Mouse (Mus musculus) Muller cell, postnatal 12 days (primary cell): ENCODE measurements at regions not wholly inside any gene's neighbourhood (a gene's known extent, or its start where the extent isn't known, plus 50 kb on each side); places are given as distances from the start of the nearest gene placed in this dataset.

Experiments
- DNase-seq: peaks from one replicate; pipeline ENCODE4 v3.0.0-alpha.2; 2015; ENCODE audit errors: inconsistent ontology term

- no peak for DNase-seq
Measured at GRCm38 (mm10) chr1:128679005-128679980, 87.2 kb upstream of the Cxcr4 start.

GRCm38 (mm10) chr1:128675538-128675937, 83.4 kb upstream of the Cxcr4 start:
- no peak for DNase-seq

- peak; percentile 66 for DNase-seq
Measured at GRCm38 (mm10) chr1:128672306-128672705, 80.2 kb upstream of the Cxcr4 start.

GRCm38 (mm10) chr1:128671495-128671894, 79.4 kb upstream of the Cxcr4 start:
- no peak for DNase-seq

- no peak for DNase-seq
Measured at GRCm38 (mm10) chr1:128671016-128671415, 78.9 kb upstream of the Cxcr4 start.

GRCm38 (mm10) chr1:128669241-128669666, 77.2 kb upstream of the Cxcr4 start:
- no peak for DNase-seq

- no peak for DNase-seq
Measured at GRCm38 (mm10) chr1:128668718-128669117, 76.6 kb upstream of the Cxcr4 start.

GRCm38 (mm10) chr1:128667121-128667762, 75.1 kb upstream of the Cxcr4 start:
- DNase-seq, result no peak

GRCm38 (mm10) chr1:128663207-128663606, 71.1 kb upstream of the Cxcr4 start:
- DNase-seq, result no peak

- DNase-seq, result peak; percentile 86
Measured at GRCm38 (mm10) chr1:128659857-128660256, 67.8 kb upstream of the Cxcr4 start.

GRCm38 (mm10) chr1:128658802-128659201, 66.7 kb upstream of the Cxcr4 start:
- no peak for DNase-seq

- DNase-seq, result no peak
Measured at GRCm38 (mm10) chr1:128654099-128654862, 62.2 kb upstream of the Cxcr4 start.

- DNase-seq, result no peak
Measured at GRCm38 (mm10) chr1:128650596-128650995, 58.5 kb upstream of the Cxcr4 start.

GRCm38 (mm10) chr1:128649490-128650178, 57.5 kb upstream of the Cxcr4 start:
- DNase-seq, result peak; percentile 74

- peak; percentile 35 for DNase-seq
Measured at GRCm38 (mm10) chr1:128643316-128643776, 51.3 kb upstream of the Cxcr4 start.

- no peak for DNase-seq
Measured at GRCm38 (mm10) chr1:128642212-128642611, 50.1 kb upstream of the Cxcr4 start.
